Mouse (Mus musculus): ENCODE data around the gene Myg1. TPM values are rescaled to one million over a fixed set of nuclear protein-coding genes. Genes with fewer than 3 reads are reported as not detected.

The Myg1 gene
- polyA plus RNA-seq, 1 experiment from 2014 or later, result 81.8 TPM

- H3K36me3 ChIP-seq (ENCODE audit: control insufficient read depth, insufficient read depth, low read length), result no peaks in the 10 kb centered on the region
- H3K4me1 ChIP-seq (ENCODE audit: control insufficient read depth, insufficient read depth, low read length), result no peaks in the 10 kb centered on the region
- H3K4me3 ChIP-seq (replicated peaks; ENCODE audit: low read length), result no peak overlapping the region
- no peak for ATAC-seq (ENCODE audit: insufficient read depth, low FRiP score)
- H3K27me3 ChIP-seq (ENCODE audit: control insufficient read depth, insufficient read depth, low read length), result no peaks in the 10 kb centered on the region
- no peak overlapping the region for H3K4me2 ChIP-seq (ENCODE audit: low read depth, low read length)
- WGBS, result 46% methylated on average over 9 of the region's 9 CpGs
- no peaks in the 10 kb centered on the region for H3K9me3 ChIP-seq (replicated peaks; ENCODE audit: control insufficient read depth, low read length)
- no peak overlapping the region for H3K9ac ChIP-seq (ENCODE audit: low read length)
- no peak overlapping the region for H3K27ac ChIP-seq (ENCODE audit: low read length)
Observed at GRCm38 (mm10) chr15:102386640-102387039, 55.1 kb downstream of the Myg1 start.

Other genes with a start within 250 kb of the Myg1 start
- gene Tns2, start 231.3 kb upstream of the Myg1 start, polyA plus RNA-seq (2015; fragmentation: Nextera tagmentation; extraction: Ambion mirVana), result 41.2 and 43.0 TPM in 2 replicates
- 29.2 and 35.0 TPM in 2 replicates for gene Spryd3, start 195.5 kb upstream of the Myg1 start, polyA plus RNA-seq (2015; fragmentation: Nextera tagmentation; extraction: Ambion mirVana)
- 18.5 and 21.2 TPM in 2 replicates for gene Igfbp6, start 187.3 kb upstream of the Myg1 start, polyA plus RNA-seq (2015; fragmentation: Nextera tagmentation; extraction: Ambion mirVana)
- 5.4 and 6.2 TPM in 2 replicates for gene Soat2, start 181.2 kb upstream of the Myg1 start, polyA plus RNA-seq (2015; fragmentation: Nextera tagmentation; extraction: Ambion mirVana)
- gene Zfp740, start 128.5 kb upstream of the Myg1 start, polyA plus RNA-seq (2015; fragmentation: Nextera tagmentation; extraction: Ambion mirVana), result 46.0 and 49.6 TPM in 2 replicates
- 47.3 and 50.9 TPM in 2 replicates for gene Csad, start 127.0 kb upstream of the Myg1 start, polyA plus RNA-seq (2015; fragmentation: Nextera tagmentation; extraction: Ambion mirVana)
- 5.6 and 6.3 TPM in 2 replicates for gene Itgb7, start 99.8 kb upstream of the Myg1 start, polyA plus RNA-seq (2015; fragmentation: Nextera tagmentation; extraction: Ambion mirVana)
- gene Rarg, start 74.2 kb upstream of the Myg1 start, polyA plus RNA-seq (2015; fragmentation: Nextera tagmentation; extraction: Ambion mirVana), result 41.2 and 48.6 TPM in 2 replicates
- gene Gm9918, start 61.1 kb upstream of the Myg1 start, polyA plus RNA-seq (2015; fragmentation: Nextera tagmentation; extraction: Ambion mirVana), result 0.16 and 0.28 TPM in 2 replicates
- gene Mfsd5, start 52.3 kb upstream of the Myg1 start, polyA plus RNA-seq (2015; fragmentation: Nextera tagmentation; extraction: Ambion mirVana), result 71.5 and 83.5 TPM in 2 replicates
- 17.9 and 21.9 TPM in 2 replicates for gene Espl1, start 35.4 kb upstream of the Myg1 start, polyA plus RNA-seq (2015; fragmentation: Nextera tagmentation; extraction: Ambion mirVana)
- 305 and 321 TPM in 2 replicates for gene Pfdn5, start 5.6 kb upstream of the Myg1 start, polyA plus RNA-seq (2015; fragmentation: Nextera tagmentation; extraction: Ambion mirVana)
- 55.4 and 57.0 TPM in 2 replicates for gene Aaas, start 19.1 kb downstream of the Myg1 start, polyA plus RNA-seq (2015; fragmentation: Nextera tagmentation; extraction: Ambion mirVana)
- 1.3 TPM in 2 replicates for gene Sp7, start 35.5 kb downstream of the Myg1 start, polyA plus RNA-seq (2015; fragmentation: Nextera tagmentation; extraction: Ambion mirVana)
- 9.5 and 10.3 TPM in 2 replicates for gene Sp1, start 74.4 kb downstream of the Myg1 start, polyA plus RNA-seq (2015; fragmentation: Nextera tagmentation; extraction: Ambion mirVana)
- 0.68 and 2.5 TPM in 2 replicates for gene Amhr2, start 113.7 kb downstream of the Myg1 start, polyA plus RNA-seq (2015; fragmentation: Nextera tagmentation; extraction: Ambion mirVana)
- 131 and 157 TPM in 2 replicates for gene Prr13, start 127.3 kb downstream of the Myg1 start, polyA plus RNA-seq (2015; fragmentation: Nextera tagmentation; extraction: Ambion mirVana)
- 166 TPM in 2 replicates for gene Pcbp2, start 138.8 kb downstream of the Myg1 start, polyA plus RNA-seq (2015; fragmentation: Nextera tagmentation; extraction: Ambion mirVana)
- not detected in 2 replicates for gene Gm10337, start 172.0 kb downstream of the Myg1 start, polyA plus RNA-seq (2015; fragmentation: Nextera tagmentation; extraction: Ambion mirVana)
- 14.3 and 15.1 TPM in 2 replicates for gene Map3k12, start 185.4 kb downstream of the Myg1 start, polyA plus RNA-seq (2015; fragmentation: Nextera tagmentation; extraction: Ambion mirVana)
- 84.0 and 87.0 TPM in 2 replicates for gene Tarbp2, start 186.5 kb downstream of the Myg1 start, polyA plus RNA-seq (2015; fragmentation: Nextera tagmentation; extraction: Ambion mirVana)
- gene Npff, start 193.2 kb downstream of the Myg1 start, polyA plus RNA-seq (2015; fragmentation: Nextera tagmentation; extraction: Ambion mirVana), result 2.0 and 3.6 TPM in 2 replicates